Mouse (Mus musculus) kidney, adult 2 months (tissue): ENCODE measurements at regions not wholly inside any gene's neighbourhood (a gene's known extent, or its start where the extent isn't known, plus 50 kb on each side); places are given as distances from the start of the nearest gene placed in this dataset.

ENCODE experiments used
- DNase-seq: peaks from one replicate; pipeline ENCODE4 v3.0.0; 2021
- H3K27ac ChIP-seq: fragments of 200-500 bp; 2 replicates; pipeline ENCODE4 v1.5.1; 2012; ENCODE audit warnings: low read depth, low read length, control low read depth, inconsistent platforms; ENCODE audit not compliant: insufficient read depth
- H3K27me3 ChIP-seq: fragments of 200-500 bp; replicated peaks from 2 replicates; pipeline ENCODE4 v1.6.1; 2012; ENCODE audit warnings: mild to moderate bottlenecking, moderate library complexity, low read length, inconsistent platforms; ENCODE audit not compliant: control insufficient read depth, insufficient read depth
- H3K36me3 ChIP-seq: fragments of 200-500 bp; 2 replicates; pipeline ENCODE4 v1.6.1; 2012; ENCODE audit warnings: mild to moderate bottlenecking, moderate library complexity, low read length, inconsistent platforms; ENCODE audit not compliant: control insufficient read depth, insufficient read depth
- H3K4me1 ChIP-seq: fragments of 200-500 bp; 2 replicates; pipeline ENCODE4 v1.6.1; 2011; ENCODE audit warnings: low read length; ENCODE audit not compliant: control insufficient read depth, insufficient read depth
- H3K4me3 ChIP-seq: fragments of 200-500 bp; 2 replicates; pipeline ENCODE4 v1.5.1; 2011; ENCODE audit warnings: mild to moderate bottlenecking, low read depth, low read length, control low read depth; ENCODE audit not compliant: insufficient read depth
- CTCF ChIP-seq: fragments of 200-500 bp; conservative IDR thresholded peaks from 2 replicates; pipeline ENCODE4 v1.5.1; 2011; ENCODE audit warnings: low read depth, mild to moderate bottlenecking, control low read depth, low read length, moderate library complexity, mixed read lengths; ENCODE audit not compliant: insufficient read depth, insufficient read length
- POLR2A ChIP-seq: fragments of 200-500 bp; IDR thresholded peaks from one replicate; pipeline ENCODE4 v1.6.1; 2011; ENCODE audit warnings: low read depth, low read length, control low read depth
- WGBS: fragments of 180-500 bp; shearing (Covaris S2); methylation state at CpG from one replicate; pipeline ENCODE4 v1.1.7; 2018; 5-methylcytosine and 5-hydroxymethylcytosine counted together

GRCm38 (mm10) chrX:24062389-24062788 lies 103.7 kb upstream of the Gm4985 start:
- no peaks in the 10 kb centered on the region for H3K36me3 ChIP-seq
- TF ChIP-seq POLR2A (no peak), CTCF (no peak)
- peak; percentile 0 for DNase-seq
- H3K4me1 ChIP-seq: no peaks in the 10 kb centered on the region
- H3K27ac ChIP-seq: no peak overlapping the region
- H3K4me3 ChIP-seq: no peak overlapping the region
- no peaks in the 10 kb centered on the region for H3K27me3 ChIP-seq

- H3K36me3 ChIP-seq: no peaks in the 10 kb centered on the region
- H3K4me3 ChIP-seq: no peak overlapping the region
These were observed 53.4 kb upstream of the Gm4985 start for GRCm38 (mm10) chrX:24012162-24012561.

More at GRCm38 (mm10) chrX:24012162-24012561, 53.4 kb upstream of the Gm4985 start:
- TF ChIP-seq POLR2A (no peak), CTCF (no peak)
- 40% methylated on average over 2 of the region's 2 CpGs for WGBS
- Histone ChIP-seq H3K27ac (no peak overlapping the region), H3K4me1 (no peaks in the 10 kb centered on the region), H3K27me3 (no peaks in the 10 kb centered on the region)
- DNase-seq: no peak
